Mouse (Mus musculus) C2C12 (cell line): ENCODE measurements at regions not wholly inside any gene's neighbourhood (a gene's known extent, or its start where the extent isn't known, plus 50 kb on each side); places are given as distances from the start of the nearest gene placed in this dataset.

Source experiments
- CEBPB ChIP-seq: IDR thresholded peaks from one replicate; pipeline ENCODE4 v1.6.1; 2011; ENCODE audit warnings: low read depth, mild to moderate bottlenecking, control low read depth, moderate library complexity
- CTCF ChIP-seq: IDR thresholded peaks from one replicate; pipeline ENCODE4 v1.5.1; 2011; ENCODE audit not compliant: control insufficient read depth, insufficient read depth, insufficient read length
- FOSL1 ChIP-seq: IDR thresholded peaks from one replicate; pipeline ENCODE4 v1.8.0; 2011; ENCODE audit warnings: mild to moderate bottlenecking, low read length; ENCODE audit not compliant: poor library complexity, insufficient read depth, severe bottlenecking
- MAX ChIP-seq: IDR thresholded peaks from one replicate; pipeline ENCODE4 v1.6.1; 2011; ENCODE audit warnings: mild to moderate bottlenecking, control low read depth
- MYOD1 ChIP-seq: IDR thresholded peaks from one replicate; pipeline ENCODE4 v1.6.1; 2011; ENCODE audit warnings: low read depth; ENCODE audit not compliant: control insufficient read depth, insufficient read length
- MYOG ChIP-seq: IDR thresholded peaks from one replicate; pipeline ENCODE4 v1.6.1; 2011; ENCODE audit not compliant: control insufficient read depth, insufficient read length; ENCODE audit errors: extremely low read depth
- USF1 ChIP-seq: IDR thresholded peaks from one replicate; pipeline ENCODE4 v1.6.1; 2011; ENCODE audit warnings: low read depth, mild to moderate bottlenecking, control low read depth, moderate library complexity

DNA sequence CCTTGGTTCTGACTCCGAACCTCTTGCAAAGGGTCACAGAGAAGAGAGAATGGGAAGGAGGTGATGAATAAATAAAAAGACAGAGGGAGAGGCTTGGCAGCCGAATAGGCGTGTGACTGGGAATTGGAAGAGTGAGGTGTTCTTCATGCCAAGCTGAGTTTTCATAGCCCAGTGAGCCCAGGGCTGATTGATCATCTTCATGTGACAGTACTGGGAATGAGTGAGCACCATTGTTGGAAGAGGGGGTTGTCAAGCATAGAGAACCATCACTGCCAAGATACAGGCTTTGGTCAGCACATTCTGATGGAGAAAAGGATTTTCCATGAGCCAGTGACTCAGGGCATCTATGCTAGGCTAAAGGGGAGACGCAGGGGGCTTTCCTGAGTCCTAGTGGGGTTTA lies 163.0 kb downstream of the Slc30a10 start:
- TF ChIP-seq CTCF = no peak
- no peak for TF ChIP-seq MAX
- TF ChIP-seq USF1 = no peak
- no peak for TF ChIP-seq CEBPB
- TF ChIP-seq MYOG = no peak
- TF ChIP-seq MYOD1 = no peak
- TF ChIP-seq FOSL1 = no peak
